Mouse (Mus musculus) heart, postnatal 0 days (tissue): ENCODE measurements around the gene Irgc1. TPM values are rescaled to one million over a fixed set of nuclear protein-coding genes. Genes with fewer than 3 reads are reported as not detected.

ENCODE experiments used
- ATAC-seq: fragments of 200-750 bp; cut with Nextera tagmentation; 2 replicates; pipeline ENCODE4 v1.8.0; 2017; ENCODE audit warnings: low read depth, moderate number of reproducible peaks, moderate library complexity; ENCODE audit not compliant: insufficient read depth
- DNase-seq: peaks from one replicate; pipeline ENCODE4 v3.0.0-alpha.2; 2016; ENCODE audit warnings: low spot score
- H3K27ac ChIP-seq: fragments of 300-500 bp; sonication (generic); 2 replicates; pipeline ENCODE4 v1.5.1; 2014; ENCODE audit warnings: low read depth, mild to moderate bottlenecking
- H3K27me3 ChIP-seq: fragments of 300-500 bp; sonication (generic); 2 replicates; pipeline ENCODE4 v1.6.1; 2014; ENCODE audit warnings: low read length, mixed read lengths; ENCODE audit not compliant: control insufficient read depth, insufficient read depth
- H3K36me3 ChIP-seq: fragments of 300-500 bp; sonication (generic); replicated peaks from 2 replicates; pipeline ENCODE4 v1.6.1; 2014; ENCODE audit warnings: low read length, mixed read lengths; ENCODE audit not compliant: control insufficient read depth, insufficient read depth
- H3K4me1 ChIP-seq: fragments of 300-500 bp; sonication (generic); 2 replicates; pipeline ENCODE4 v1.6.1; 2014; ENCODE audit warnings: antibody characterized with exemption; ENCODE audit not compliant: control insufficient read depth, insufficient read depth
- H3K4me2 ChIP-seq: fragments of 300-500 bp; sonication (generic); 2 replicates; pipeline ENCODE4 v1.6.1; 2014; ENCODE audit warnings: low read depth, mild to moderate bottlenecking, low read length, moderate library complexity
- H3K4me3 ChIP-seq: fragments of 300-500 bp; sonication (generic); 2 replicates; pipeline ENCODE4 v1.5.1; 2014; ENCODE audit warnings: low read depth, low read length
- H3K9ac ChIP-seq: fragments of 300-500 bp; sonication (generic); replicated peaks from 2 replicates; pipeline ENCODE4 v1.6.1; 2014; ENCODE audit warnings: low read depth, low read length, mixed read lengths
- H3K9me3 ChIP-seq: fragments of 300-500 bp; sonication (generic); replicated peaks from 2 replicates; pipeline ENCODE4 v1.6.1; 2016; ENCODE audit warnings: low read length; ENCODE audit not compliant: control insufficient read depth
- CTCF ChIP-seq: IDR thresholded peaks from 2 replicates; pipeline ENCODE4 v1.5.1; 2016; ENCODE audit warnings: antibody characterized with exemption, control low read depth, low read depth
- EP300 ChIP-seq: IDR thresholded peaks from 2 replicates; pipeline ENCODE4 v1.6.1; 2016; ENCODE audit warnings: antibody characterized with exemption, low read depth
- WGBS: fragments of 180-500 bp; shearing (Covaris S2); extraction: QIAGEN DNeasy Blood & Tissue Kit; methylation state at CpG from one replicate; pipeline ENCODE4 v1.1.7; 2014; 5-methylcytosine and 5-hydroxymethylcytosine counted together
- polyA plus RNA-seq: library from polyadenylated mRNA; unstranded; fragments of >200 nt; fragmentation: Nextera tagmentation; extraction: Ambion mirVana; gene quantifications from 2 replicates; pipeline ENCODE4 v1.2.1, GENCODE M21; 2015
- total RNA-seq: library from RNA; depleted of rRNA; stranded (reverse); fragments of >200 nt; gene quantifications from 2 replicates; pipeline ENCODE4 v1.2.3, GENCODE M21; 2014; ENCODE audit warnings: low replicate concordance

Irgc1 gene
- total and polyA plus RNA-seq, 2 experiments from 2014 or later = not detected

GRCm38 (mm10) chr7:24427168-24427567 lies 24.9 kb downstream of the Irgc1 start:
- H3K27ac ChIP-seq = no peak overlapping the region
- H3K4me1 ChIP-seq = peaks cover 9% of the 10 kb centered on the region; the same call in 1 of the 2 replicates
- no peak overlapping the region for H3K9ac ChIP-seq
- H3K27me3 ChIP-seq = peaks cover 2% of the 10 kb centered on the region; the same call in 1 of the 2 replicates
- DNase-seq (no peak), ATAC-seq (no peak)
- WGBS = 90% methylated on average over 8 of the region's 8 CpGs
- no peak overlapping the region for H3K4me3 ChIP-seq
- TF ChIP-seq CTCF (no peak), EP300 (no peak)
- peaks cover 9% of the 10 kb centered on the region for H3K36me3 ChIP-seq
- H3K4me2 ChIP-seq = no peak overlapping the region
- H3K9me3 ChIP-seq = no peaks in the 10 kb centered on the region

DNA sequence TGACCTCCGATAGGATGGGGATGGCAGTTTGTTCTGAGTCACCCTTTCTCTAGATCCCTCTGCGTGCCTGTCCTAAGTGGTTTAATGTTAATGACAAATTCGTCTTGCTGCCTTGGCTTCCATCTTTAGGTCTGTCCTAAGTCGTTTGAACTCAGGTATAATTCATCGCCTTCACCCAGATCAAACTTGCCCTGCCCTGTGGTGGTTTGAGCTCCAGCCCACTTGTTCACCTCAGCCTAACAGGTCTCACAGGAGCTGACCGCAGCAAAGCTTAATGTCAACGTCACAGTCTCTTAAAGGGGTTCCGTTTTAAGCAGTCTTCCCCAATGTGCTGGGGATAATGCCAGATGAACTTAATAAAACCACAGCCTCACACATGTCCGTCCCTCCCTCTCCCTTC lies 26.2 kb downstream of the Irgc1 start:
- no peaks in the 10 kb centered on the region for H3K27me3 ChIP-seq
- no peak overlapping the region for H3K4me3 ChIP-seq
- H3K4me1 ChIP-seq = peaks cover 9% of the 10 kb centered on the region; the same call in 1 of the 2 replicates
- ATAC-seq (no peak), DNase-seq (no peak)
- no peak overlapping the region for H3K27ac ChIP-seq
- H3K4me2 ChIP-seq = no peak overlapping the region
- no peak for TF ChIP-seq EP300
- TF ChIP-seq CTCF = no peak
- H3K36me3 ChIP-seq = peaks cover 16% of the 10 kb centered on the region
- H3K9ac ChIP-seq = no peak overlapping the region
- no peaks in the 10 kb centered on the region for H3K9me3 ChIP-seq
- 84% methylated on average over 9 of the region's 9 CpGs for WGBS

DNA sequence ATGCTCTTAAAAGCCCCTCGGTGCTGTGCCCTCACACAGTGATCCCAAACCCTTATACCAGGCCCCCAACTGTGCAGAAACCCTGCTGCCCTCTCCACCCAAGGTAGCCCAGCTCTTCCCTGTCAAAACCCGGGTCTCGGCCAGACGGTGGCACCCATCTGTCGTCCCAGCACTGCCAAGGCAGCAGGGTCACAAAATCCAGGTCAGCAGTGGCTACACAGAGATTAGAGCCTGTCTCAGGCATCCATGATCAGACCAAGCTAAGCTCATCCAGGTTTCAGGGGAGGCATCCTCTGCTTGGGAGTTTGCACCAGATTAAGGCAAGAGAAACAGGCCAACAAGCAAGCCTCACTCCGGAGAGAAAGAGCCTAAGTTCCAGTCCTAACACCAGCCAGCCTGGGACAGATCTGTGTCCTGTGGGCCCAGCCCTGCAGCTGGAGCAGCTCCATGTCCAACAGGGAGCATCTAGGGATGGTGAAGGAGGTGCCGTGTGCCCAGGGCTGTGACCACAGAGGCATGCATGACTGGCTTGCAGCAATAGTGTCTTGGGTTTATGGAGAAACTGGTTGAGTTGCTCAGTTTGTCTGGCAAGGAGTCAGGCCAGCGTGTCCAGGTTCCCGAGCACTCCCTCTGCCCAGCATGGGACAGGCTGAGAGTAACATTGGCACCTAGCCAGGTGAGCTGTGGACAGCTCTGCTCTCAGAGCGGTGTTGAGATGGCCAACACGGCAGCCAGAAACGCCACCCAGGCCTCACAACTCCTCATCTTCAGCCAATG lies 28.0 kb downstream of the Irgc1 start:
- H3K4me2 ChIP-seq = no peak overlapping the region
- ATAC-seq (peak; percentile 63), DNase-seq (peak; percentile 42)

GRCm38 (mm10) chr7:24423107-24423763 lies 28.9 kb downstream of the Irgc1 start:
- DNase-seq (no peak), ATAC-seq (no peak)
- Histone ChIP-seq H3K4me3 (no peak overlapping the region), H3K9ac (no peak overlapping the region), H3K9me3 (no peaks in the 10 kb centered on the region), H3K4me2 (no peak overlapping the region), H3K27ac (no peak overlapping the region), H3K27me3 (no peaks in the 10 kb centered on the region), H3K36me3 (peaks cover 26% of the 10 kb centered on the region), H3K4me1 (peaks cover 9% of the 10 kb centered on the region)
- WGBS = 81% methylated on average over 15 of the region's 15 CpGs
- TF ChIP-seq EP300 (no peak), CTCF (0 out of 2 replicates have a peak, but pooled peaks have one; percentile 0)

More for the DNA sequence above, 28.0 kb downstream of the Irgc1 start:
- H3K9me3 ChIP-seq = no peaks in the 10 kb centered on the region
- H3K4me1 ChIP-seq = peaks cover 9% of the 10 kb centered on the region
- TF ChIP-seq CTCF (no peak), EP300 (no peak)
- H3K4me3 ChIP-seq = no peak overlapping the region
- whole genome bisulfite sequencing = 47% methylated on average over 12 of the region's 12 CpGs
- H3K36me3 ChIP-seq = peaks cover 25% of the 10 kb centered on the region
- peak overlapping the region; percentile 27; the same call in 1 of the 2 replicates for H3K27ac ChIP-seq
- no peak overlapping the region; the same call in 1 of the 2 replicates for H3K9ac ChIP-seq
- H3K27me3 ChIP-seq = no peaks in the 10 kb centered on the region

DNA sequence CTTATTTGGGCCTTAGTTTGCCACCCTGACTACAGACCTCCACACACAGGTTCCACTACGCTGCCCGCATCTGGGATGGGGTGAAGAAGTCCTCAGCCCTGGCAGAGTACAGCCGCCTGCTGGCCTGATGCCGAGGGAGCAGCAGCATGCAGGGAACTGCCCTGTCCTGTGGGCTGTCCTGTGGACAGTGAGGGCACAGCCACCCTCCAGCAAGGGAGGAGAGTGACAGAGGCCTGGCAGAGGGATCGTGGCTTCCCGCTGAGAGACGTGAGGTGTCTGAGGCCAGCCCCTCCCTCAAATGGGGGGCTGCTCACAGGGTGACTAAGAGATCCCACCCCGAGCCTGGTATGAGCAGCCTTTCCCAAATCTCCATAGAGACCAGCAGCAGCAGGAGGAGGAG lies 29.8 kb downstream of the Irgc1 start:
- no peak overlapping the region for H3K4me2 ChIP-seq
- ATAC-seq (no peak), DNase-seq (no peak)
- TF ChIP-seq EP300 (no peak), CTCF (no peak)
- WGBS = 71% methylated on average over 8 of the region's 8 CpGs
- peaks cover 26% of the 10 kb centered on the region for H3K36me3 ChIP-seq
- no peaks in the 10 kb centered on the region for H3K27me3 ChIP-seq
- no peaks in the 10 kb centered on the region for H3K9me3 ChIP-seq
- peaks cover 9% of the 10 kb centered on the region for H3K4me1 ChIP-seq
- no peak overlapping the region for H3K9ac ChIP-seq
- no peak overlapping the region for H3K27ac ChIP-seq
- no peak overlapping the region for H3K4me3 ChIP-seq
